ENCODE assay signal across 10 mouse cellular contexts in genomic region chr8:88382311-88383163, GRCm38 (mm10). TPM values are rescaled to one million over a fixed set of nuclear protein-coding genes. Genes with fewer than 3 reads are reported as not detected.
DNase-seq lines count a peak whose midpoint lies in the region; ATAC-seq and TF ChIP-seq lines count a peak whose summit lies in the region.
"Had no signal": no experiment of that assay in that cellular context is flagged by ENCODE, and none has a peak within 500 bp of the region (broad histone marks: within the 10 kb centered on the region; RNA-seq: fewer than 3 reads in every experiment).

No protein-coding gene starts in this region.

- H3K4me2 ChIP-seq in embryonic facial prominence, embryonic 11.5 days (ENCODE audit: low read depth, low read length): no peak overlapping the region
- H3K4me2 ChIP-seq in forebrain, embryonic 16.5 days (ENCODE audit: low read length): no peak overlapping the region
- H3K4me2 ChIP-seq in midbrain, embryonic 16.5 days (ENCODE audit: low read length): no peak overlapping the region
- no peak overlapping the region for H3K4me2 ChIP-seq in intestine, embryonic 16.5 days (ENCODE audit: low read depth, low read length)

- no peaks in the 10 kb centered on the region for H3K27me3 ChIP-seq in testis, adult 2 months (ENCODE audit: control insufficient read depth, insufficient read depth, low read length)
- no peaks in the 10 kb centered on the region for H3K27me3 ChIP-seq in embryonic facial prominence, embryonic 11.5 days (ENCODE audit: control insufficient read depth, insufficient read depth, low read length)
- no peaks in the 10 kb centered on the region for H3K27me3 ChIP-seq in forebrain, embryonic 16.5 days (replicated peaks; ENCODE audit: control insufficient read depth, insufficient read depth, low read length)
- no peaks in the 10 kb centered on the region for H3K27me3 ChIP-seq in midbrain, embryonic 16.5 days (ENCODE audit: control insufficient read depth, insufficient read depth, low read depth, low read length)
- no peaks in the 10 kb centered on the region for H3K27me3 ChIP-seq in intestine, embryonic 16.5 days (replicated peaks; ENCODE audit: control insufficient read depth, insufficient read depth, low read length)

- TF ChIP-seq CTCF in testis, adult 2 months (IDR thresholded peaks at IDR 0.05; ENCODE audit: control insufficient read depth, insufficient read depth, insufficient replicate concordance, low read depth, low read length): no peak

- H3K9me3 ChIP-seq in embryonic facial prominence, embryonic 11.5 days (replicated peaks; ENCODE audit: control insufficient read depth, low read length): no peaks in the 10 kb centered on the region
- no peaks in the 10 kb centered on the region for H3K9me3 ChIP-seq in forebrain, embryonic 16.5 days (ENCODE audit: control insufficient read depth, low read length)
- no peaks in the 10 kb centered on the region for H3K9me3 ChIP-seq in midbrain, embryonic 16.5 days (replicated peaks; ENCODE audit: control insufficient read depth, low read length, poor library complexity, severe bottlenecking)
- H3K9me3 ChIP-seq in intestine, embryonic 16.5 days (ENCODE audit: control insufficient read depth, low read length): no peaks in the 10 kb centered on the region

- DNase-seq in testis, postnatal 10 days (ENCODE audit: low spot score): no peak
- DNase-seq in embryonic facial prominence, embryonic 11.5 days (ENCODE audit: low spot score): peak; percentile 79
- no peak for DNase-seq in right cerebral cortex, adult 18-20 months
- DNase-seq: gastrocnemius, postnatal 10 days; kidney, postnatal 36 days; lung, adult 2 months had no signal

- H3K4me1 ChIP-seq in testis, adult 2 months (ENCODE audit: control insufficient read depth, insufficient read depth, low read length): peaks cover 3% of the 10 kb centered on the region; the same call in 1 of the 2 replicates
- no peaks in the 10 kb centered on the region for H3K4me1 ChIP-seq in embryonic facial prominence, embryonic 11.5 days (ENCODE audit: control insufficient read depth, insufficient read depth, low read length)
- H3K4me1 ChIP-seq in forebrain, embryonic 16.5 days (replicated peaks; ENCODE audit: control insufficient read depth, insufficient read depth, low read length): peaks cover 8% of the 10 kb centered on the region; the same call in 1 of the 2 replicates
- H3K4me1 ChIP-seq in midbrain, embryonic 16.5 days (ENCODE audit: control insufficient read depth, insufficient read depth, low read length): peaks cover 5% of the 10 kb centered on the region; the same call in 1 of the 2 replicates
- no peaks in the 10 kb centered on the region for H3K4me1 ChIP-seq in intestine, embryonic 16.5 days (ENCODE audit: control insufficient read depth, insufficient read depth, low read length)

- H3K36me3 ChIP-seq in testis, adult 2 months (ENCODE audit: control insufficient read depth, insufficient read depth, low read length): no peaks in the 10 kb centered on the region
- H3K36me3 ChIP-seq in embryonic facial prominence, embryonic 11.5 days (replicated peaks; ENCODE audit: control insufficient read depth, insufficient read depth, low read depth, low read length): no peaks in the 10 kb centered on the region
- H3K36me3 ChIP-seq in forebrain, embryonic 16.5 days (ENCODE audit: control insufficient read depth, insufficient read depth): no peaks in the 10 kb centered on the region
- H3K36me3 ChIP-seq in midbrain, embryonic 16.5 days (ENCODE audit: control insufficient read depth, insufficient read depth, low read length): no peaks in the 10 kb centered on the region
- H3K36me3 ChIP-seq in intestine, embryonic 16.5 days (ENCODE audit: control insufficient read depth, insufficient read depth, low read length): no peaks in the 10 kb centered on the region

- 63% methylated on average over 31 of the region's 31 CpGs for WGBS in embryonic facial prominence, embryonic 11.5 days
- WGBS in forebrain, embryonic 16.5 days: 14% methylated on average over 31 of the region's 31 CpGs
- 36% methylated on average over 31 of the region's 31 CpGs for WGBS in midbrain, embryonic 16.5 days
- WGBS in intestine, embryonic 16.5 days: 72% methylated on average over 31 of the region's 31 CpGs

- 0 out of 2 replicates have a peak, but pooled peaks have one; percentile 37 for ATAC-seq in embryonic facial prominence, embryonic 11.5 days (replicated peaks; ENCODE audit: insufficient number of reproducible peaks, low FRiP score, low TSS enrichment, low read depth)
- peak; percentile 58; the same call in 1 of the 2 replicates for ATAC-seq in forebrain, embryonic 16.5 days
- ATAC-seq in midbrain, embryonic 16.5 days: peak; percentile 72
- ATAC-seq in intestine, embryonic 16.5 days: no peak

- H3K9ac ChIP-seq in embryonic facial prominence, embryonic 11.5 days (replicated peaks; ENCODE audit: low read length): no peak overlapping the region
- H3K9ac ChIP-seq in forebrain, embryonic 16.5 days (replicated peaks; ENCODE audit: low read depth, low read length): no peak overlapping the region
- H3K9ac ChIP-seq in midbrain, embryonic 16.5 days (ENCODE audit: low read depth, low read length): no peak overlapping the region
- H3K9ac ChIP-seq in intestine, embryonic 16.5 days (ENCODE audit: low read depth, low read length): no peak overlapping the region

- H3K27ac ChIP-seq in testis, adult 2 months (ENCODE audit: control insufficient read depth, insufficient read depth, low read depth, low read length): no peak overlapping the region
- H3K27ac ChIP-seq in embryonic facial prominence, embryonic 11.5 days (replicated peaks; ENCODE audit: low read depth, low read length): peak overlapping the region; percentile 70
- no peak overlapping the region for H3K27ac ChIP-seq in forebrain, embryonic 16.5 days (ENCODE audit: low read length)
- peak overlapping the region; percentile 34 for H3K27ac ChIP-seq in midbrain, embryonic 16.5 days (ENCODE audit: low read length)
- H3K27ac ChIP-seq in intestine, embryonic 16.5 days (ENCODE audit: low read length): no peak overlapping the region

- TF ChIP-seq POLR2A in testis, adult 2 months (IDR thresholded peaks at IDR 0.05; ENCODE audit: control insufficient read depth, low read depth, low read length): no peak

- H3K4me3 ChIP-seq in testis, adult 2 months (ENCODE audit: control insufficient read depth, low read depth, low read length): peak overlapping the region; percentile 19; the same call in 1 of the 2 replicates
- no peak overlapping the region for H3K4me3 ChIP-seq in embryonic facial prominence, embryonic 11.5 days (ENCODE audit: low read depth, low read length)
- H3K4me3 ChIP-seq in forebrain, embryonic 16.5 days (replicated peaks; ENCODE audit: low read length): no peak overlapping the region
- no peak overlapping the region for H3K4me3 ChIP-seq in midbrain, embryonic 16.5 days (ENCODE audit: low read depth, low read length)
- H3K4me3 ChIP-seq in intestine, embryonic 16.5 days (ENCODE audit: low read length): no peak overlapping the region

RNA-seq across cellular contexts. Expression of gene Brd7, which starts 20.5 kb away (rescaled TPM):
- 27.2 and 30.7 TPM in 2 replicates for polyA plus RNA-seq in testis, adult 2 months (2012; rRNA removed)
- polyA plus RNA-seq in embryonic facial prominence, embryonic 11.5 days (2014; fragmentation: Nextera tagmentation; extraction: Ambion mirVana): 81.2 and 90.7 TPM in 2 replicates
- polyA plus RNA-seq in forebrain, embryonic 16.5 days (2015; fragmentation: Nextera tagmentation; extraction: Ambion mirVana): 64.0 and 72.2 TPM in 2 replicates
- 57.8 and 66.0 TPM in 2 replicates for polyA plus RNA-seq in midbrain, embryonic 16.5 days (2015; fragmentation: Nextera tagmentation; extraction: Ambion mirVana)
- polyA plus RNA-seq in intestine, embryonic 16.5 days (2015; fragmentation: Nextera tagmentation; extraction: Ambion mirVana): 32.9 and 38.8 TPM in 2 replicates

Comparison
In these comparisons a context has a peak if more than half of its experiments do, and no peak if none do; other contexts are left out.
1. H3K27ac ChIP-seq: peak in embryonic facial prominence, embryonic 11.5 days (single experiment) and midbrain, embryonic 16.5 days (single experiment); none in testis, adult 2 months (single experiment), forebrain, embryonic 16.5 days (single experiment) and intestine, embryonic 16.5 days (single experiment).